Mouse (Mus musculus) CD4-positive helper T cell, adult 2 months (primary cell): ENCODE measurements at regions not wholly inside any gene's neighbourhood (a gene's known extent, or its start where the extent isn't known, plus 50 kb on each side); places are given as distances from the start of the nearest gene placed in this dataset.

ENCODE experiments used
- DNase-seq: peaks from one replicate; pipeline ENCODE4 v3.0.0-alpha.2; 2012; ENCODE audit warnings: low read depth, missing footprints, low spot score

DNA sequence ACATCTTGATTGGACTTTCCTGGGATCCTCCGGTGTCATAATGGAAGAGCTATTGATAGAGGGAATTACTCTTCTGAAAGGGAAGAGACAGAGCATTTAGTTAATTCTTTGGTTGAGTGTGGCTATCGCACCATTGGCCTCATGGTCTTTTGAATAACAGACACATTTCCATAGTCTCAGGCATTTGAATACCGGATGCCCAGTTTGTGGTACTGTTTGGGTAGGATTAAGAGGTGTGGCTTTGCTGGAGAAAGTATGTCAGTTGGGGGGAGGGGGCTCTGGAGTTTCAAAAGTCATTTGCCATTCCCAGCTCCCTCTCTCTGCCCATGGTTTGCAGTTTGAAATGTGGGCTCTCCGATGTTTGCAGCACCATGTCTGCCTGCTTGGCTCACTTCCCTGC, 139.4 kb upstream of the Smim15 start:
- DNase-seq: no peak

DNA sequence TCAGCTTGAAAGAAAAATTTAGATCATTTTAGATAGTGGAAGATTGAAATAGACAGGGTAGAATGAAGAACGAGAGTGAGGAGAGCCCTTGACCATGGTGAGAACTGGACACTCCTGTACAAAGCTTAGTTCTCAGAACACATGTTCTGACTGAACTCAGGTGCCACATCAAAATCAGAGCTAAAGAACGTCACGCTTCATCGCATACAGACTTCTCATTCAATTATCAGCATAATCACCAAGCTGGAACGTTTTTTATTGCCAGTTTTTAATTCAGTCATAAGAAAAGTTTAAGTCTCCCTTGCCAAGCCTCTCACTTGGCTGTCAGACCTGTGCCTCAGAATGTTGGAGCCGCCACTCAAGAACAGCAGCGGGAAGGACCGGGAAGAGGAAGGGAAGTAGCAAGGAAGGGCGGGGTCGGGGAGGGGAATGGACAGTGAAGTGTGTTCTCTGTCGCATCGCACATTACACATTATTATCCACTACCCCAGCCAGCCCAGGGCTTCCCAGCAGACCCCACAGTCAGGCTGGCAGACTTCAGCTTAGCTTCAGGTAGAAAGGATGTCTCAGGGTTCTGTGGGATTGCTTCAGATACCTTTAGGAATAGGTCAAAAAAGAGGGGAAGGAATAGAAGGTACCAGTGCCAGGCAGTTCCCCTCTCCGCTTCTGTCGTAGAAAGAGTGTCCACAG, 140.1 kb upstream of the Smim15 start:
- no peak for DNase-seq

DNA sequence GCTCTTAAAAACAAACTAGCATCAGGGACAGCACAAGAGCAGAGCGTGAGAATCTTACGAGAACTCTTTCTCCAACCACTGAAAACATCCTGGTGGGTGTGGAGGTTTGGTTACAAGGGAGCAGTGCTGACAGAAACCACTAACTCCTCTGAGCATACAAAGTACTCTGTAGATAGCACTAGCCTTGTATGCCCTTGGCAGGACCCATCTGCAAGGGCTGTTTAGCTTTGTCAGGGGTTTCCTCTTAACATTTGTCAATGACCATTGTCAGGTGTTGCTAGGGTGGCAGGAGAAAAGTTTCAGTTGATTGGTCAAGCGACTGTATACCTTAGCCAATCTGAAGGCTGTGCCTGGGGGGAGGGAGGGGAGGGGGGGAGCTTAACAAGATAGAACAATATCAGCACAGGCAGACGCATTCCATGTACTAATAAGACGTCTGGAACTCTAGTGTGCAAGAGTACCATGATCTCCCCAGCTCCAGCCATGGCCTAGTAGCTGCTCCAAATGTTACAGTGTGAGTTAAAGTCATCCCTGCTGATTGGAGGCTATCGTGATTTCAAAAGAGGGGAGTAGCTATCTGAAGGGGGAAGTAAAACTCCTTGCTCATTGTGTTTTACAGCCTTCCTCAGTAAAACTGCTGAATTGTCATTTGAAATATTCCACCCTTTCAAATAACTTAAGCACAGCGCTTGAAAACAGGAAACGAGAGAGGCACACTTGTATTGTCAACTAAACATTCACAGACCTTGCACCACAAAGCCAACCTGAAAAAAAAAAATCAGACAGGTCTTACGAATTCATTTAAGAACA, 140.9 kb upstream of the Smim15 start:
- DNase-seq: peak; percentile 78

DNA sequence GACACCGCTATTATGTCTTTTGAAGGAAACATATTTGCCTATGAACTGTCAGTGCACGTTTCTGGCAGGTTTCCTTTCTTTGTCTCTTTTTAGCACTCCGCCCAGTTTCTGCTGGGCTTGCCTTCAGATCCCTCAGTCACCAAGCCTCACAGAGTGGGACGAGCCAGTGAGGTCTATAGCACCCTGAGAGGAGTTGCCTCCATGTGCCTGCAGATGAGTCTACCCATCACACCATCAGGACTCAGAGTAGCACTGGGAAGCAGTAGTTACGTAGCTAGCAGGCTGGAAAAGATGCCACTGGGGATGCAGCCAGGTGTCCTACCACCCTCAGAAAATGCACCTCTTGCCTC, 141.5 kb upstream of the Smim15 start:
- no peak for DNase-seq

DNA sequence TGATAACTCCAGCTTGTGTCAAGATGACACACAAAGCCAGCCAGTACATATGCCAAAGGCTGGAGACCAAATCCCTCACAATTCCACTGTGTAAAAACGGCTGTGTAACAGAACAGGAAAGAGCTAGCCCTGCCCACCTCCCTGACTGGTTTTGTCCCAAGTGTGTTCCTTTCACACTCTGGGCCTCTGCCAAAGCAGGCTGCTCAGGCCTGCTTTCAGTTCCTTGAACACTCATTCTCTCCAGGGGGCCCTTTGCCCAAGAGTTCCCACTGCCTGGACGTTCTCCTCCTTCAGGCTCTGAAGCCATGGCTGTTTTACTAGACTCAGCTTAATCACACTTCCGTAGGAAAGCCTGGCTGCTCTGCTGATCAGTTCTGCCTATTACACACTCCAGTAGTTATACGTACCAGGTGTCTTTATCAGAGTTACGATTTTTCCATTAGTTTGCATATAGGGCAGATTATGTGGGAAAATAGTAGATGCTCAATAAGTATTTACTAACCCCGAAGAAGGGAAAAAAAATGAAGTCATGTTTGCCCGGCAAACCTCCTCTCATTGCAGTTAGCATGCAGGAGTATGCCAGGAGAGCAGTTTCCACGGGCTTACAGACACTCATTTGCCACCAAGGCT, 144.5 kb upstream of the Smim15 start:
- no peak for DNase-seq

DNA sequence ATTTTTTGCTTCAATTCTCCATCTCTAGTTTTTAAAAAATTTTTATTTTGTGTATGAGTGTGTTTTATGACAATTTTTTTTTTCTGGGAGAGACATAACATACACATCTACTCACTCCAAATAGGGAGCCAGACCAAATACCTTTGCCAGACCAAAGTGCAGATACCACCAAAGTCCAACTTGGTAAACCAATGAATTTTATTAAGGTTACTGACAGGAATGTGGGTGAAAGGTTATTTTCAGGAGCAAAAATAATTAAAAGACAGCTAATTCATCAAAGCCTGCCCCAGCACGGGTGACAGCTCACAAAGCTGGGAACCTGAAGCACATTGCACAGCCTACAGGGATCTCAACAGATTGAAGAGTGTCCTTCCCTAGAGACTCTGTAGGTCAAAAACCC, 146.6 kb upstream of the Smim15 start:
- DNase-seq: no peak

DNA sequence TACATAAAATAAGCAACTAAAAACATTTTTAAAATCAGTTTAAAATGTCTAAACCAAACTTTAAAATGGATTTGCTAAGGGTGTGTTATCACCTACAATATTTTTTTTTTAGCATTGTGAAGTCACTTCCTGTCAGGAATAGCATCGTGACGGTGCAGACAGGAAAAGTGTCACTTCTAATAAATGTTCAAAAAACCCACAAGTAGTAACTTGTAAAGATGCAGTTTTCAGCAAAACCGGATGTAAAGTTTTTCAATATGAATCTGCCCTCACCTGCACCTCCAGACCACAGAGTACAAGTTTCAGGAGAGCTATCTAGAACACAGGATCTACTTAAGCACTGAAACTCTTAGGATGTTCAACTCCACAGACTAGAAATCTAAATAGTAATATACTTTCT, 147.1 kb upstream of the Smim15 start:
- peak; percentile 75 for DNase-seq

DNA sequence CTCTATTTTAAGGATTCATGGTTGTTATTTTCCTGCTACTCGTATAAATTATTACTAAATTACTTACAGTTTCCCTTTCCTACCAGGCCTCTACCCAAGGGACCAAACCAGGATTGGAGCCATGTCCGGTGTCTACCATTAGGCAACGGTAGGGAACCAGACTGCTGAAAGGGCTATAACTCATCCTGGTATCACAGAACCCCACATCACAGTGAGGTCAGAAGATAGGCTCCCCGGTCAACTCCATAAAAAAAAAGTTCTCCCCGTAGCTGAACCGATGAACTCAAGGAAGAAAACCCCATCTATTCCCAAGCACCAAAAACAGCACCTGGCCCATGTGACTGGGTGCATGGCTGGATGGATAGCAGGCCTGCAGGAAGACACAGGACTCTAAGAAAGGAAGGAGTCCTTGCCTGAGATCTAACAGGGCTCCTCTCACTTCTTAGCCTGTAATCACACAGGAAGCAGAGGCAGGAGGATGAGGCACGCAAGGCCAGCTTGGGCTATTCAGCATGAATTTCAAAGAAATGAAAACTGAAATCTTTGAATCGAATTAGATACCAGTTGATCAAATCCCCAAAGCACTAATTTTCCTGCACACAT, 150.6 kb upstream of the Smim15 start:
- no peak for DNase-seq

DNA sequence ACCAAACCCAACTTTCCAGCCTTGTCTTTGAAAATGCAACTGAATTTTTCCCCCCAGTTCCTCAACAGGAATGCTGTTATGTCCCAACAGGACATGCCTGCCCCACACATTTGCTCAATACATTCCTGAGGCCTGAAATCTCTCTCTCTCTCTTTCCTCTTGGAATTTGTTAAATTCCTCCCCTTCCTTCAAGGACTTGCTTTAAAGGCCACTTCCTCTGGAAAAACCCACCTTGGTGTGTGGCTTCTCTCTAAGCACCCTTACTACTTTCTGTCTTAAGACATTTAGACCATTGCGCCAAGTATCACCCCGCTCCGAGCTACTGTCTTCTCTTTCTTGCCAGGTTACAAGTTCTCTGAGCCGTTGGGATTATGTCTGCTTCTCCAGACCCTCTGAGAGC, 151.2 kb upstream of the Smim15 start:
- no peak for DNase-seq

DNA sequence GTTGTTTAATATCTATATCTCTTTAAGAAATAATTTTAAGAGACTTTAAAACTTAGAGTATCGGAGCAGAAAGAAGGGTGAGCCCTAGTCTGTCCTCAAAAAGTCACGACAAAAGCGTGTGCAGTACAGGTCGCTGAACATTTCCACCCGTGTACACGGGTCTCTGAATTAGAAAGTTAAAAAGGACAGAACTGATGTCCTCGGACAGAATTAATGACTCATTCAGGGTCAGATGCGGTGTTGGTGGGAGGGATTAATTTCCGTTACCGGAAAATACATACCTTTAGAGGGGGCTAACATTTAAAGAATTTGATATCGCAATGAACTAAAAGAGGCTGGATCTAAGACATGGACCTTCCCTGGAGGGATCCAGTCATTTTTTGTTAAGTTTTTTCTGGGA, 152.3 kb upstream of the Smim15 start:
- peak; percentile 25 for DNase-seq

DNA sequence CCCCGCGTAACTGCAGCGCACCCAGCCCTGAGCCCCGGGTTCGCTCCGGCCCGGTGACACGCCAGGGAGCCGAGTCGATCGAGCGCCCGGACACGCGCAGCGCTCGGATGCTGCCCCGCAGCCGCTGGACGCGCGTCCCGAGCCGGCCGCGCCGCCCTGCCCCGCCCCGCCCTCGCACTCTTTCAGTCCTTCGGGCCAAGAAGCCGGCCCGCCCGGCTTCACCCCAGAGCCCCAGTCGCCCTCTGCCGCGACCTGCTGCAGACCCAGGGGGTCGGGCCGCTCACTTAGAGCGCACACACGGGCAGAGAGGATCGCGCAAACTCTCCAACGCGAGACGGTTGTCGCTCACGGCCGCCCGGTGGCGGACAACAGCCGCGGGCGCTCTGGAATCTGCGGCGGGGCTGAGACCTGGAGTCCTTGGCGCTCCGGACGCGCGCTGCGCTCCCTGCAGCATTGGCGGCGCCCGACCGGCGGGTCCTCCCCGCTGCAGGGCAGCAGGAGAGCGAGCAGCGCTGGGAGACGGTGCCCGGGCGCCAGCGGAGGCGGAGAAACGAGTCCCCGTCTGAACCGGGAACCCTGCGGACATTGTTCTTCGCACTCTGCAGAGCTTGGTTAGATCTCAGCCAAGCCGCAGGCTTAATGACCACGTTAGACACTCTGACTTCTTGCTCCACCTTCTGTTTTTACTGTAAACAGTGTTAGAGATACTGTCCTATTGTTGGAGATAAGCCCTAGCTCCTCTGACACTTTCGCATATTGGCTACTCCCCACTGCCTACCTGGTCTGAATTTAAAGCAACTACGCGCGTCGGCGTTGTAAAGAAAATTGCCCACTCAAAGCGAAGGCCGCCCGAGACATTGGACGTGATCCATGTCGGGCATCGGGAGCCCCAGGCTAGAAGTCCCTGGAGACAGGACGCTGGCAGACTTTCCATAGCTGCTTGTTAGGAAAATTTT, 153.1 kb upstream of the Smim15 start:
- peak; percentile 72 for DNase-seq

DNA sequence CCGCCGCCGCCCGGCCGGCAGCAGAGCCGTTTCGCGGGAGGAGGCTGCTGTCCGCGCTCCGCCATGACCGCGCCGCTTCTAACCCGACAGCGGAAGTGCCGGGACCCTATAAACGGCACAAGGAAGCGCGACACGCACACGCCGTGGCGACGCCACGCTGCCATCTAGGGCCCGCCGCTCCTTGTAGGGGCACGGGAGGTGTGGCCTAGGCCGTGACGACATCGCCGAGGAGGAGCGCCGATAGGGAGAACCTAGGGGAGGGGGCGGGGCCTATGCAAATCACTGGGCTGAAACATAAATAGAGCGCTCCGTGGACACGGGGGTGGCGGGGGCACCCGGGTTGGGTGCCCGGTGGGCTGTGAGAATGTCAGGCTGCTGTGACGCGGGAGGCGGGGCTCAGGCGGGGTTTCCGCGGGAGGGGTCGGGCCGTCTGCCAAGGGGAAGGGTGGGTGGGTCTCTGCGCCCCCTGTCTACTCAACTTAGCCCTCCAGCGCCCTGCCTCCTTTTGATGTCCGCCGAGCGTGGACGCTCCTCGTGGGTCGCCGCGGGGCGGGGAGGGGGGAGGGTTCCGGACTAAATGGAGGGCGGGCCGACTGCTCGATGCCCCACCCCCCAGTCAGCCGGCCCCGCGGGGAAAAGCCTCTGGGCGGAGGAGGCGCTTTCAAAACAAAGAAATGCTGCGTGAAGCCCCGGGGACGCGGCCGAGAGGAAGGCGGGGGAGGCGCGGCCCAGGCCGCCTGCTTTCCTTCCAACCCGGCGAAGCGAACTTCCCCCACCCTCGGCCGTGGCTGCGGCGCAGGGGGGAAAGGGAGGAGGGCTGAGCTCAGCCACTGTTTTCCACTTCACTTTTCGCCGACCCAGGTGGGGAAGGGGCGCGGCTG, 154.0 kb upstream of the Smim15 start:
- DNase-seq: peak; percentile 100

DNA sequence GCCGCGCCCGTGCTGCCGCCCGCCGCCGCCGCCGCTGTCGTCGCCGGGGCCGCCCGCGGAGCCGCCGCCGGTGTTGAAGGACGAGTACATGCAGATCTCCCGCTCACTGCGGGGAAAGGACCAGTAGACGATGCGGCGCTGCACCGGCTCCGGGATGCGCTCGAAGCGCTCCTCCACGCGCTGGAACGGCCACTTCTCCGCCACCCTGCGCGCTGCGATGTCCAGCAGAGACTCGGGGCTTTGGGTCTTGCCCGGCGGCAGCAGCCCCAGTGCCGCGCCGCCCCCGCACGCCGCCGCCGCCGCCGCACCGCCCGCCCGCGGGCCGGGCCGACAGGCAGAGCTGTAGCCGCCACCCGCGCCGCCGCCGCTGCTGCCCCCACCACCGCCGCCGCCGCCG, 154.7 kb upstream of the Smim15 start:
- DNase-seq: peak; percentile 67

DNA sequence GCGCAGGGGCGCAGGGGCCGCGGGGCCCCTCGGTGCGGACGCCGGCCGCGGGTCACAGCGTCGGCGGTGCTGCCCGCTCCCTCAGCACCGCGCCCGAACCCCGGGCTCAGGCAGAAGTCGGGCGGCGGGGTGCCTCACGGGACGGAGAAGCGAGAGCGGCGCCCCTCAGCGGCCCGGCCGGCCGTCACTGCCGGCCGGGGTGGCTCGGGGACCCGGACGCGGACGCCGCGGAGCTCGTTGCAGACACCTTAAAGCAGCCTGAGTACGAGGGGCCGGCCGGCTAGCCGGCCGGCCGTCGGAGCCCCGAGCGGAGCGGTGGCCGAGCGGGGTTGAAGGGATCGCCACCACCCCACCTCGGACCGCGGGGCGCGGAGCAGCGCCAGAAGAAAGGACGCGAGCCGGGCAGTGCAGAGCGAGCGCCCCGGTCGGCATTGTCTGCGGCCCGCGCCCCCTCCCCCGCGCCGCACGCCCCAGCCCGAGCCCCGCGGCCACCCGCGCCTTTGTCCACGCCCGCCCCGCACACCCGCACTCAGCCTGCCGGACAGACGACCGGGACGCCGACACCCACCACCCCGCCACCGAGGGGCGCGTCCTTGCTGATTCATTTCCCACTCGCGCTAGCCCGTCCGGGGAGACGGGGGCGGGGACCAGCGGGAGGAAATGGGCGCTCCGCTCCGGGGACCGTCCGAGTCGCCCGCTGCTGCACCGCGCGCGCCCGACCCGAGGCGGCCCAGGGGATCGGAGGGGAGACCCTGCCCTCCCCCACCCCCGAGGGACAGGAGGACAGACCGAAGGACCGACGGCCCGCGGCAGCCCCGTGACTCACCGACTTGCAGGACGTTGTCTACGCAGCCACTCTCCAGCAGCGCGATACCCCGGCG, 155.4 kb upstream of the Smim15 start:
- peak; percentile 63 for DNase-seq

DNA sequence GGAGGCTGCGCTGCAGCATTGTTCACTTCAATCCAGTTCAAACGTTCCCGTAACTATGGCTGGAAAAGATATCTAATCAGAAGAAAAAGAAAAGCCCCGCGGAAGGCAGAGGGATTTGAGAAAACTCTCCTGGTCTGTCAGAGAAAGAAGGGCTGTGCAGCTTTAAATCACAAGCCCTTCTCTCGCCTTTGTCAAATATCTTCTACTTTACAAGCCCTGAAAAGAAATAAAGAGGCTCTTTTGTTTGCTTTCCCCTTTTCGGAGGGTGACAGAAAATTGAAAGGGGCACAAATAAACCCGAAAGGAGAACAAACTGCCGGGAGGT, 156.1 kb upstream of the Smim15 start:
- DNase-seq: no peak

DNA sequence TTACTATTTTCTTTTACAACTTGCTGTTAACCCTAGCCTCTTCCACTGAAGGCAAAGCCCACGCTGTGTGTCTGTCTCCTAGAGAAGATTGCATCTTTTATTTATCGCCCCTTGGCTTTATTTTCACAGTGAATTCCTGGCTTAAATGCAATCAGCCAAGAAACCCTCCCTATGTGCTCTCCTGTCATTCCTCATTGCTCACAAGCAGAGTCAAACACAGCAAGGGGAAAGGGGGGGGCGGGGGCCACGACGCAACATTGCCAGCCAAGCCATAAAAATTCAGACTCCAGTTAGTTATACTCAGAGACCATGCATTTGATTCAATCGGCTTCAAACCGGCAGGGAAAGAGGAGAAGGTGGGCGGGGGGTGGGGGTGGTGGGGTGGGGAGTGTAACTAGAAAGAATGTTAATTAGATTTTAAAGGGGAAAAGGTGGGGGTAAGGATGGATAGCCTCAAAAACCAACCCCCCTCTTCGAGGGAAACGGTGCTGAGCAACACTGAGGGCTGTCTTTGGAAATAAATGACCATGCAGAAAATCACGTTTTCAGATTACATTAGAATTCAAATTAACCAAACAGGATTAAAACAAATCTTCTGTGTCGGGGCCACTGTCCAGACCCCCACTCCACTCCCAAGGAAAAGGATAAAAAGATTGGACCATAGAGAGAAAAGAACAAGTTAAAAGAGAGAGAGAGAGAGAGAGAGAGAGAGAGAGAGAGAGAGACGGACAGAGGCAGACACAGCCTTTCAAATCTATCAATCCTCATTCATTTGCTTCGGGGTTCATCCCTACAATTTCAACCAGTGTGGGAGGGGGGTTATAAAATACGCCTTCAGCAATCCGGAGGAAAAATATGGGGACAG, 156.6 kb upstream of the Smim15 start:
- peak; percentile 21 for DNase-seq

DNA sequence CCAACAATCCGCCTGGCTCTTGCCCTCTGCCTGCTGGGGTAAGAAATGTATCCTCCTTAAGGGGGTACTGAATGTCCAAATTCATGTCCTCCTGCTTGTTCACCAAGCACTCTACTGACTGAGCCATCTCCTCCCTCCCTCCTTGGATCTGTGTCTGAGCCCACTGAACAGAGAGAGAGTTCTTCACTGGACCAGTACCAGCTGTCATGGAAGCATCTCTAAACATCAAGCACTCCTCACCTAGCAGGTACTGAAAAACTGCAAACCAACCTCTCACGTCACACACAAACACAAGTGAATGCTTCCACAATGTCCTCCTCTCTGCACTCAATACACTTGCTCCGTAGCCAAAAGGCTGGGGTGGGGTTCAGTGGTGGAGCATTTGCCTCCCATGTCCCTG, 159.4 kb upstream of the Smim15 start:
- DNase-seq: no peak

DNA sequence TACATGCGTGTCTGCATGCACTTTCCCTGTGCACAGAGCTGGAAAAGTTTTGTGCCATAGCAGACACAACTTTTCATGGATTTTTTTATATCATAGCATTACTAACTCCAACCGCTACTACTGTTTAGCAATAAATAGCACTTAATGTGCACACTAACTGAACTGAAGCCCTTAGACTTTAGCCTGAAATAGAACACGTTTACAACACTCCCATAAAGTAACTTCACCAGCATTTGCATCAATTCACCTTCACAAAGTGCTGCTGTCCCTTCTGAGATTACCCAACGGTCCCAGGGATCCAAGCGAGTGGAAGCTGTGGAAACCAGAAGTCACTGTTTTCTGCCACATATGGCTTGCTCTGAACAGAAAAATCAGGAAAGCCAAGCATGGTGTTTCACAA, 161.9 kb upstream of the Smim15 start:
- no peak for DNase-seq

DNA sequence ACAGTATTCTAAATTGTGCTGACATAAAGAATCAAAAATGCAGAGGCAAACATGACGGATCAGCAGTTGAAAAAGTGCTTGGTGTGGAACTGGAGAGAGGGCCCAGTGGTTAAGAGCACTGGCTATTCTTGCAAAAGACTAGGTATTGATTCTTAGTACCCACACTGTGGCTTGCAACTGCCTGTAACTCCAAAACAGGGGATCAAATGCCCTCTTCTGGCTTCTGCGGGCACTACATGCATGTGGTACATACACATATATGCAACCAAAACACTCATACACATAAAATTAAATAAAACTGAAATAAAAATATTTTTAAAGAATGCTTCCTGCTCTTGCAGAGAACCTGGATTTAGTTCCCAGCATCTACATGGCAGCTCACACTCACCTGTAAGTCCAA, 163.7 kb upstream of the Smim15 start:
- no peak for DNase-seq
